Mouse (Mus musculus) thymus, postnatal 36 days (tissue): ENCODE data around the gene Tbx2.

Experiments
- DNase-seq, 2 experiments: peaks; one replicate each; pipeline ENCODE4 v3.0.0; 2022; ENCODE audit warnings: mixed read lengths in 2 of 2

Gene Tbx2

DNA sequence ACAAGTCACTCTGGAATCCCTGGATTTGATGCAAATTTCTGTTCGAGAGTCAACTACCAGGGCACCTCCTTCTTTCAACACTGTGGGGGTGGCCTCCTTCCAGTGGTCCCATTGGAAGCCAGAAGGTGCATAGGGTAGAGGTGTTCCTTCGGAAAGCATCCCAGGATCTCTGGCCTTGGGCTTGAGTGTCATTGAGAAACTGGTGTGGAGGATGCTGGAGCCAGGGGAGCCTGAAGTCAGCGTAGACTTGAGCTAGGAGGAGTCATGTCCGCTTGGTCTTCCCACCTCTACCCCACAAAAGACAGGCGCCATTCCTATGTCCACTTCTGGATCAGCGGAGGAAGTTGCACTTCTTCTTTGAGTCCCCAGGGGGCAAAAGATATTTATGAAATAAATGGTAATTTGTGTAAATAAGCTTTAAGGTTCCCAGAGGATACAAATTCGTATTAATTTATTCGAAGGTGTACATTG, 8.9 kb downstream of the Tbx2 start:
- DNase-seq, result no peak

DNA sequence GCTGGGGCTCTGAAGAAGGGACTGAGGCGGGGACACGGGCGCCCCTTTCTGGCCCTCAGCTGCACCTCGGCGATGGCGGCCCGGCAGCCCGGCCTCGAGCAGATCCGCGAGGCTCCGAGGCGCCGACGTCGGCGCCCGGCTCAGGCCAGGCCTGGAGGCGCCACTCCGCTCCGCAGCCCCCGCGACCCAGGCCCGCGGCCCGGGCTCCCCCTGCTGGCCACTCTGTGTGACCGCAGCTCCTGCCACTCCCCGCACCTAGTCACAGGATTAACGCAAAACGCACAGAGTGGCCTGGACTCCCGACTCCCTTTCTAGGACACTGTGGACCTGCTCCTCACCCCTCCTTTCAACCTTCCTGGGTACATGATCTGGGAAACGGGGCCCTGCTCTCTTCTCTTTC, 9.6 kb downstream of the Tbx2 start:
- peak; percentile 62 to 65 for DNase-seq

DNA sequence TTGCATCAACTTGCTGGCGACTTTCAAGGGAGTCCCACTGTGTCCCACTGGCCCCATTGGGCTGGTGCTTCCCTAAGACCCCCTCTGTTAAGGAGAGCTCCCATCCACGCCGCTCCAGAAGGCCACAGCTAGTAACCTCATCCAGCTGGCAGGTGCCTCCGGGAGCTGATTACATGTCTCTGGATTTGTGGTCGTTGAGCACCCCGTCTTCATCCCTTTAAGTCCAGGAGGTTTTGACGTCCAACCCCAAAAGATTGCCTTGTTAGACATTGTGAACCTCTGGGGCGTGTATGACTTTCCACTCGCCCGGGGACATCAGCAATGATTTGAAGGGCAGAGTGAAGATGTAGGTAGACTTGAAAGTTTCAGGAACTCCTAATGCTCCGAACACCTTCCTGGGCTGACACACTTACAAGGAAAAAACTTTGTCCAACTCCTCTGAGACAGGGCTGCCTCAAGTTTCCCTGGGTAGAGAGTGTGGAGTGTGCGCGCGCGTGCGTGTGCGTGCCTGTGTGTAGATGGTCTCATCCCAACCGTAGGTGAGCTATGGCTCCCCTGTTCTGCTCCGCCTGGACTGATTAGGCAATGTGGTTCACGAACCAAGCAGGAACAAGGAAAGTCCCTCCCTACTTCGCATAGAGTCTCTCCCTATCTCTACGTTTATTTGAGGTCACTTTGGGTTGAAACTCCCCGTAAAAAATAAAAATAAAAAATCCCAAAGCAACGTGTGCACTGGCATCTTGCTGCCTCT, 10.4 kb downstream of the Tbx2 start:
- DNase-seq, result no peak

DNA sequence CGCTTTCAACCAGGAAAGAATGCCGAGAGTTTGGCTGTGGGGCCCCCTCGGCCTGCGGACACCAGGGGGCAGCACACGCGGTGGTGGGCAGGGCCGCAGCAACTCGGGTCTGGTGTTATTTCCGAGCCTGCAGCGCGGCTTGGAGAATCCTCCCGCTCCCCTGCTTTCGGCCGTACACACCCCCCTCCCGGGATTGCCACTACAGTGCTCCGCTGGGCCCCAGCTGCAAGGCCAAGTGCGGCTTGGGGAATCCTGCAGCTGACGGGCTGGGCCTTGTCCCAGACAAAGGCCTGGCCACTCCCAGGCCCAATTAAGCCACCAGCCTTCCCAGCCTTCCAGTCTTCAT, 11.0 kb downstream of the Tbx2 start:
- peak; percentile 53 to 57 for DNase-seq

DNA sequence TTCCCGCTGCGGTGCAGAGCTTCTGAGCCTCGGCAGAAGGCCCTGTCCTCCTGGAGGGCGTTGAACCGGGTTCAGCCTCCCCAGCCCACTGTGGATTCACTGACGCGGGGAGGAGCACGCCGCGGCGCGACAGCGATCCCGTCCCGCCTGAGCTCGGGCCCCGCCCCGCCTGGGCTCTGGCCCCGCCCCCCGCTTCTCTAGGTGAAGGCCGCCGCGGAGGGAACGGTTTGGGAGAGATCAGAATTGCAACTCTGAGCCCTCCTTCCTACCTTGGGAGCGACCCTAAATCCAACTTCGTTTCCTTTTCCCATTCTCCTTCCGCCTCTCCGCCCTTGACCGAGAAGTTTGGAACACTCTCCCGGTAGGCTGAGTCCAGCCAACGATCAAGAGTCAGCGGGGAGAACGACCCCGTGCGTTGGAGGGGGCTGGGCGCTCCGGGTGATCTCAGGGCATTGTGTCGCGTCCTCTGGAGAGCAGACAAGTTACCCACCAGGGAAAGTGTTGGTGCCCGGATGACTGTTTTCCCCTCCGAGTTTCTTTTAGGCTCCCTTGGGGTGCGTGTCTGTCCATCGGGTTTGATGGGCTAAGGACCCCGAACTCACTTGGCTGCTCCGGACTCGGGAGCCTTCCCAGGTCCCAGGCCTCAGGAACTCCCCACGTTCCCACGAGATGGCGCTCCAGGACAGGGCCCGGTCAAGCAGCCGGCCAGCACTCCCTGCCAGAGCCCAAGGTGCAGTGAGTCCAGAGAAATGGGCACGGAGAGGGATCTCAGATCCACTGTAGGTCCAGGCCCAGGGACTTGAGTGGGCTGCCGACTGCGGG, 12.0 kb downstream of the Tbx2 start:
- peak; percentile 71 for DNase-seq

DNA sequence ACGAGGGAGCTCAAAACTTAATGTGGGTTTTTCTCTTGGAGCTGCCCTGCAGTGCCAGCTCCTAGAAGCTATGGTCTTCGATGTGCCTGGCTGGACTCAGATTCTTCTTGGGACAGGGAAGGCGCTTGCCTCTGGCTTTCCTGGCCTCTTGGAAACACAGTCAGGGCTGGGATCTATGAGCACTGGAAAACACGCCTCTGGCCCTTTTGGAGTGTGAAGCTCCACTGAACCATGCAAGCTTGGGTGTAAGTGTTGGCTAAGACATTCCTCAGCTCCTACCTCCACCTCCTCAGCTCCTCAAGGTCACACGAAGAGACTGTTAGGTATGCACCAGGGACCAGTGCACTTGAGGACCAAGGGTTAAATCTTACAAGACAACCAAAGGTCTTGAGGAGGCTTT, 12.6 kb downstream of the Tbx2 start:
- DNase-seq, result no peak

DNA sequence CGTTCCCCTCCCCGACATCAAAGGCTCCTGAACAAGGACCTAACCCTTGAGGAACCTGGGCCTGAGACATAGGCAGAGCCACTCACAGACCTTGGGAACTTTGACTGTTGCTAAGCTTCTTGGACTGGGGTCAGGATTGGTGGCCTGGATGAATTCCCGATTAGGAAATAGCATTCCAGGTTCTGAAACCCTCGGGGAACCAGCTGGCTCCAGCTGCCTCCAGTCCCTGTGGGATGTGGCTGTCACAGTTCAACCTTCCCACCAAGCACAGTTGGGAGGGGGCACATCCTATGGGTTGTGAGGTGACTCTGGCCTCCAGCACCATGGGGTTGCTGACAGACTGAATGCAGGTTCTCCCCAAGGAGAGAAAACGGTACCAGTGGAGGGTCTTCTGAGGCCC, 13.6 kb downstream of the Tbx2 start:
- DNase-seq, result no peak

DNA sequence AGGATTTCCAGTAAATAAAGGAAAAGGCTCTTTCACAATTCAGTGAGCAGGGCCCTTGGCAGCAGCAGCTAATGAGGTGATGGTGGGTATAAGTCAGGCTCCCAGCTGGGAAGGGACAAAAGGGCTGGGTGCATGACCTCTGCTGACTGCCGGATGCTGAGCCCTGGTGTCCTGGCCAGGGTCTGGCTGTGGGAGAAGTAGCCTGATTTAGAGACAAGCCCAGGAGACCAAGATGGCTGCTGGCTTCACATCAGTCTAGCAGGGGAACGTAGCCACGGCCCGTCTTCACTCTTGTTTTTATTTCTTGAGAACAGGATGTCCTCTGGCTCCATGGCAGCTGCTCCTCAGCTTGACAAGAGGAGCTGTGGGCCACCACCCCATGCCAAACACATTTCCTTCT, 14.2 kb downstream of the Tbx2 start:
- no peak for DNase-seq

DNA sequence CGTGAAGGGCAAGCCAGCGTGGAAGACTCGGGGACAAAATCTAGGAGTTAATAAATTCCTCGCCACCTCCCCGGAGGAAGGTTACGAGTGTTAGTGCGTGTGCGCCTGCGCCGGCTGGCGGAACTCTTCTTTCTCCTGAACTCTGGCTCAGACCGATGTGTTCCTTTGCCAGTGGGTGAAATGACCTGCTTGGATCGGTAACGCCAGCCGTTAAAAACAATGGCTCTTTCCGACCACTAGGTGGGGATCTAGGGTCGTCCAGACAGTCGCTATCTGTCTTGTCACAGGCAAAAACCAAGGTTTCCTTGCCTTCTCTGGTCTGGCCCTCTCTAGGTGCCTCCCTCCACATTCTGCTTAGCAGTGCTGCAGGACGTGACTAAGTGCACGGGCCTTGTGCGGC, 16.7 kb downstream of the Tbx2 start:
- DNase-seq, result peak; percentile 36 to 37

DNA sequence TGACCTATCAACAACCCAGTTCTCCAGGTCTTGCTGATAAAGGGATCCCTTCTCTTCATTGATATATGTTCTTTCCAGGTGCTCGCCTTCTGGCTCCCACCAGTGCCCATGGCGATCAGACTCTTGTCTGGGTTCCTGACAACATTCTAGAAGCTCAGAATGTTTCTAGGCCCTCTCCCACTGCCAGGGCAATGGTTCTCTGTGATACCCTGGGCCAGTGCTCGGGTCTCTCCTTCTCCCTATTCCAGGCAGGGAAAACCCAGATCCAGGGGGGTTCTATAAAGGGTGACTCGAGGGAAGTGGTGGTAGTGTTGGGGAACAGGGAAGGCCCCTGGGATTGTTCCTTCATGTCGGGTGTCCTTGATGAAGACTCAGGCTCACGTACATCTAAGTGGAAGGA, 17.9 kb downstream of the Tbx2 start, which contains the start of gene Gm11444:
TSS of gene Gm11444 (minus strand) at position 101 of the 400 bp plus-strand sequence.
- DNase-seq, result no peak

DNA sequence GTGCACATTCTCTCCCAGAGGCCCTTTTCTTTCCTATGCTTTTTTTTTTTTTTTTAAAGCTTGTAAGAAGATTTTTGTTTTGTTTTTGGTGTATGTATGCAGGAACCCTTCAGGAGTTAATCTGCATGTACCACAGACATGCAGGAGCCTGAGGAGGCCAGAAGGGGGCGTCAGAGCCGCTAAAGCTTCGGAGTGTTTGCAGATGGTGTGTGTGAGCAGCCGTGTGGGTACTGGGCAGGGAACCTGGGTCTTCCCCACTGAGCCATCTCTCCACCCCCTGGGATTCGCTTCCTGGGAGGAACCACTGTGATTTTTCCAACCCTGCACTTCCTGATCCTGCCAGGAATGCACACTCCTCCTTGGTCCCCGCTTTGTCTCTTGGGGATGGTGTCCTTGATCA, 18.4 kb downstream of the Tbx2 start:
- DNase-seq, result no peak

DNA sequence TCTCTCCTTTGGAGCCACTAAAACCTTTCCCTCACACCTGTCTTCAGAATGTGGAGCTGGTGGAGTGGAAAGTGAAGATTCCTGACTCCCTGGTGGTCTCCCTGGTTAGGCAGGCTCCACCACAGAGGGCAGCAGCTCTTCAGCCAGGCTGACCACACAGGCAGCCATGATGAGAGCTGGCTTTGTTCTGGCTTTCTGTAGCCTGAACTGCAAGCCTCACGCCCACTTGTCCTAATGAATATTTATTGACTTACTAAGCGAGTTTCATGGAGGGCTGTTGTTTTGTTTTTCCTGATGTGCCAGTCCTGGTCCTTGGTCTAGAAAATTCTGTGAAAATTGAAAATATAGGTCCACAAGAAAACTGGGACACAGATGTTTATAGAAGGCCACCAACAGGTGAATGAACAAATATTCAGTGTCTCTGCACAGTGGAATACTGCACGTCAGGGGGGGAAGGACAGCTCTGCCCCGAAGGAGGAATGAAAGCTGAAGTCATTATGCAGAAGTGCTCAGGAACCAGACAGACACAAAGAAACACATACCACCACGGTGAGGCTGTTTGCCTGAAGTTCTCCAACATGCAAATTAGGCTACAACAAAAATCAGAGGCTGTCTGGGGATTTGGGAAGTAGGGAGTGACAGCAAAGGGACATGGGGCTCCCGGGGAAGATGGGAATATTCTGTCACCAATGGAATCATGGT, 25.8 kb downstream of the Tbx2 start:
- no peak for DNase-seq

DNA sequence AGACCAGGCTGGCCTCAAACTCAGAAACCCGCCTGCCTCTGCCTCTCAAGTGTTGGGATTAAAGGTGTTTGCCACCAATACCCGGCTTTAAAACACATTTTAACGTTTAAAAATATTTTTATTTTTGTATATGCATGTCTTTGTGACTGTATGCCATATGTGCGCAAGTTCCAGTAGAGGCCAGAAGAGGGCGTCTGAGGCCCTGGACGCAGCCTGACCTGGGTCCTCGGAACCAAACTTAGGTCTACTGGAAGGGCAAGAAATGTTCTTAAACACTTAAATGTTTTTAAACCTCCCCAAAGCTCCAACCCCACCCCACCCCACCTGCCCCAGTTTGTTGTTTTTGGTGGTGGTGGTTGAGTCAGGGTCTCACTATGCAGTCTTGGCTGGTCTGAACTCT, 32.0 kb downstream of the Tbx2 start:
- no peak for DNase-seq

DNA sequence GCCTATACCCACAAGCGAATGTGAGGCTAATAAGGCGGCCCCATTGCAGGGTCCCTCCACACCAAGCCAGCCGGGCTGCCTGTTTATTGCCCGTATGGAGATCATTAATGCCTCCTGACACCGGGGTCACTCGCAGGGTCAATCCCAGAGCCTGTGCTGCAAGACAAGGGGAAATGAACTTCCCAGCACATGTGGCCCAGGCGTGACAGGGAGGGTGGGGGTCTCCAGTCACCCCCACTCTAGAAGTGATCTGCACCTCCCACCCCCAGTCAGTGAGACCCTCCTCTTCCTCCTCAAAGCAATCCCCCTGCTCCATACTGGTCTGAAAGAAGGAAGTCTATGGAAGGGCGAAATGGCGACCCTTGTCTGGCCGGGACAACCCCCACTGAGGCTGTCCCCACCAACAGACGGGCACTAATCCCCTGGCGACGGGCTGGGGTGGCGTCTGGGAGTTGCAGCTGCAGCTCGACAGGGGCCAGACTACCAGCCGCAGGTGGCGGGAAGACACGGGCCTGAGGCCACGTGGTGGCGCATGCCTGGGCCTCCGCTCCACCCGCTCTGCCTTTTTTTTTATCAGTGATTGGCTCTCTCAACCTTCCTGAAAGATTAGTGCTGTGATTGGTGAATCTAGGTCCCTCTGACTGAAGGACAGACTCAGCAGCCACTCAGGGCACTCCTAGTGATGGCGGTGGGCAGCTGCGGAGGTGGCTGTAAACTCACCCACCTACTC, 43.9 kb downstream of the Tbx2 start:
- no peak for DNase-seq

DNA sequence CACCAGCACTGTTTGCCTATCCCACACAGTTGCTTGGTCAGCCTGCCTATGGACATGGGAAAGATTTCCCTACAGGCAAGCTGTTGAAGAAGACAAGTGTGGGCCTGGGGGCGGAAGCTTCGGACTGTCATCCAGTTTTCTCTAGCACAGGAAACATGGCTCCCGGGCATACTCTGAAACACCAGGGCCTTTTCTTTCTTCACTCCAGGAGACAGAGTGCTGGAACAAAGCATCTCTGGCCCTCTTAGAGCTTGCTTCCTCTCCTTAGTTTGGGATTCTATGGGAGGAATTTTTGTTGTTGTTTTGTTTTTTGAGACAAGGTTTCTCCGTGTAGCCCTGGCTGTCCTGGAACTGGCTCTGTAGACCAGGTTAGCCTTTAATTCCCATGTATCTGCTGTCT, 52.1 kb downstream of the Tbx2 start:
- no peak for DNase-seq

DNA sequence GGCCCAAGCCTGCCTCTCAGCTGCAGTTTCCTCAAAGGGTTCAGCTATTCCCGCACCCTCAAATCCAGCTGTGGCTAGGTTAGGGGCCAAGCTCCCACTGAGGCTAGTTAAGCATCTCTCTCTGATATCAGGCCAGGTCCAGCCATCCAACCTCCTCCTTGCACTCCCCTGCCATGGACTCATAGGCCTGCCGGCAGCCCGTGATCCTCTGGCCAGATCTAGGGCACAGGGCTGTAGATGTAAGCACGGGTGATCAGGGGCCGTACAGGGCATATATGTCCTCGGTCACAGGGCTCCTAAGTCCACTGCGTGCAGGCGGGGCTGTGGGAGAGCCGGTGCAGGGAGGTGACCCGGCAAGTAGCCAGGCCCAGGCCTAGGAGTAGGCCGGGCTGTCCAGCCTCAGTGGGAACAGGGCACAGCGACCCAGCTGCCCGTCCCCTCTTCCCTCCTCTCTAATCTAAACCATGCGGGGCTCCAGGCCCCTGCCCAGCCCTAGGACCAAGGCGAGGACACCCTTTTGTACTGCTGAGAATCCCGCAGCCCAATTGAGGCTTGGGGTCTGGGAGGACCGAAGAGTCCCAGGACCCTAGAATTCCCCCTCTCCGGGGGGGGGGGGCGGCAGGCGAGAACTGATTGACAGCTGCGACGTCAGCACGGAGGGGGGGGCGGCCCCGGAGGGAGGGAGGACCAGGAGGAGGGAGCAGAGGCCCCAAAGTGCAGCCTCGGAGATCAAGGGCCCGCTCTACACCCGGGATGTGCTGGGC, 53.5 kb downstream of the Tbx2 start, which contains the start of gene Tbx4:
TSS of gene Tbx4 (plus strand) at position 758 of the 764 bp plus-strand sequence.
- no peak for DNase-seq

DNA sequence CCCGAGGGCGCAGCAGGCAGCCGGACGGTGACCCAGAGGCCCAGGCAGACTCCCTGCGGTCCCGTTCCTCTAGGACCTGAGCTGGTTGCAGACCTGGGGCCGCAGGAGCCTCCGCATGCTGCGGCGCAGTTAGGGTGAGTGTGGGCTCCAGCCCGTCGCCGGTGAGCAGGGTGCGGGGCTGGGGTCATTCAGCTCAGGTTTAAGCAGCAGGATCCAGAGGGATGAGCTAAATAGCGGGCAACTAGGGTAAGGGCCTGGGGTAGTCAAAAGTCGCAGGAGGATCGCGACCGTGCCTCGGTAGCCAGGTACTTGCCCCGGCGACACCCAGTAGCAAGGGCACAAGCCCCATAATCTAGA, 54.1 kb downstream of the Tbx2 start:
- DNase-seq, result no peak

DNA sequence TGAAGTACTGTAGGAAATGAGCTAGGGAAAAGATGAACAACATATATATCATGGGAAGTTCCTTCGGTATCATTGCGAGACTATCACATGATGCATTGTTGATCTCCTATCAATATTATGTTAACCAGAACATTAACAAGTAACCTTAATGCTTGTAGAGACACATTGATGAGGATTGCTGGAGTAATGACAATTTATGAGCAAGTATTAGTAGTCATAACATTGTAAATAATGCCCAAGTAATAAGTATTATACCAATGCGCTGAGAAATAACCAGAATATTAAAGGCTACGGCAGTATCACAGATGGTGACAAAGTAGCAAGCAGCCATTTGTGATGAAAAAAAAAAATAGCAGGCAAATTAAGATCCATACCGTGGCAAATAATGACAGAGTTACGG, 54.9 kb downstream of the Tbx2 start:
- DNase-seq, result no peak

DNA sequence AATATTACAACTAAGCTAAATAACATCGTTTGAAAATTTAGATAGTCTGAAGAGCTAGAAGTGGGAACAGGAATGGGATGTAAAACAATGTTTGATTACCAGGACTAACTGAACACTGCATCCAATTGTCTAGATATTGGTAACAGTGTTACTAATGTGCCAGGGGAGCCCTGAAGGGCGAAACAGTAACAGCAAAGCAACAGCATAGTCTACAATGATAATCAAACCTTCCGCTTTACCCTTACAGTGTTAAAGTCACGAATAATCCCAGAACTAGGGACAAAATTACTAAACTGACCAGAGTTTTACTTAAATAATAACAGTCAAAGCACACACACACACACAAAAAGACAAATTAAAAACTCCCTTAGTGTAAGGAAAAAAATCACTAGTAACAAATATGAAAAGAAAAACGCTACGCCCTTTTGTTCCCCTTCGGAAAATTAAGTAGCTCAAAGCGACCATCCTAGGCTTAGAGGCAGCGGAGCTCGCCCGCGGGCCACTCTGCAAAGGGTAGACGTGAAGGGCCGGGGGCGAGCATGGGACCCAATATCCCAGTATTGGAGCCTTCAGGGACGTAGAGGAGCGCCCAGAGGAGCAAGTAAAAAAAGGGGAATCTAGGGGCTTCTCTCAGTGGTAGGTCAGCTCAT, 55.6 kb downstream of the Tbx2 start:
- no peak for DNase-seq

DNA sequence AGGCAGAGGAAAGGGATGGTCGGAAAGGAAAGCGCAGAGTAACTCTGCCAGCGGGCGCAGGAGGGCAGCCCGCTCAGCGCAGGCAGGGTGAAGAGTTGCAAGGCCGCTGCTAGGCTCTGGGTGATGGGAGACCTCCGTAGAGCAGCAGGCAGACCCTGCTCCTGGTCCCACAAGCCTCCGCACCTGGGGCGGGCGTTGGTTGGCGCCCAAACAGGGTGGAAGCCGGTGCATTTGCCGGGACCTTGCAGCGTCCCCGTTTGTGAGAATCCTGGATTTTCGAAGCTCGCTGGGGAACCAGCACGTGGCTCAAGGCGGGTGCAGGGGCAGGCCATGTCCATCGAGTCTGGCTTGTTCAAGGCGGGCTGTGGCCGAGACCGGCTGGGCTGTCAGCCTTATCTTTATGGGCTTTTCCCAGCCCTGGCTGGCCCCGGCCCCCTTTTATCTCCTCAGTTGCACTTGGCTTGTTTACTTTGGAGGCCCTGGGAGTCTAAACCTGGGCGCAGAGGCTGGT, 56.2 kb downstream of the Tbx2 start:
- no peak for DNase-seq

DNA sequence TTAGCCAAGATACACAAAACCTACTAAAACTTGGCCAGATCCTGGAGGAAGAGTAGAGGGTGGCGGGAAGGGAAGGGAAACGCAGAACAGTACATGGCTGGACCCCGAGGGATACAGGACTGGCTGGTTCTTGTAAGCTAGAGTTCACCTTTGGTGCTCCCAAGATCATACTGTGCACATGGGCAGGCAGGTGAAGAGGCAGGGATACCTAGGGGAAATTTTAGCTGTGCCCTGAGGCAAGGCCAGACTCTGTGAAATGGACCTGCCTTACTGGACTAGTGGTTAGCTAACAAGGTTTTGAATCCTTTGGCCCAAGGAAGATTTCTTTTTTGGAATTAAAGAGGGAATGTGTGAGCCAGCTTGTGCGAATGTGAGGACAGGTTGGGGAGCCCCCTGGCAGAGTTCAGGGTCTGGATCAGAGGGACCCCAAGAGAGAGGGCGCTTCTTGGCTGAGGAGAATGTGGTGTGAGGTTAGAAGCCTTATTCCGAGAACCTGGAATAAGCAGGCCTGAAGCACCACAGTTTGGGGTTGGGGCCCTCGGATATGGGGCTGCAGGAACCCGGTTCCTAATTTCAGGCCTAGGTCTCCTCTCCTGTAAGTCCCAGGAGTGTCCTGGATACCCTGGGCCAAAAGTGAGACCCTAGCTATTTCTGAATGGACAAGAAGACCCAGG, 56.8 kb downstream of the Tbx2 start:
- DNase-seq, result no peak
